Mouse (Mus musculus): ENCODE measurements around the gene Fxn.

DNA sequence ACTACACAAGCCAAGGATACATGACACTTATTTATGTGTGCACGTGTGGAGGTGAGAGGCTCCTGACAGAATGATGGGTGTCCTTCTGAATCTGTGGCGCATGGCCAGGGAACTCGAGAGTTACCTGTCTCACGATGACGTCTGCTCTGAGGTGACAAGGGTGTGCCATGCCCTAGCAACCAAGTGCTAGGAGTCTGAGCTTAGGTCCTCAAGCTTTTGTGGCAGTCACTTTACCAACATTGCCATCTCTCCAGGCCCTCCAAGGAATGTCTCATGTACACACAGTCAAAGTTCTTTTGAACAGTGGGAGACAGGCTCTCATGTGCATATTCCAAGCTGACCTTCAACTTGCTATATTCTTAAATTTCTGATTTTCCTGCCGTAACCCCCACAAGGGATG, 22.4 kb downstream of the Fxn start:
- TF ChIP-seq CTCF (IDR thresholded peaks at IDR 0.05; ENCODE audit: insufficient read depth, low read depth, low read length) (no peak), POLR2A (IDR thresholded peaks at IDR 0.05; ENCODE audit: insufficient read depth, low read depth, low read length) (no peak)

Data from olfactory bulb, adult 2 months (tissue).